Mouse (Mus musculus) megakaryocyte progenitor cell, adult 5-6 weeks (primary cell): ENCODE results near the gene Il25. TPM values are rescaled to one million over a fixed set of nuclear protein-coding genes. Genes with fewer than 3 reads are reported as not detected.

ENCODE experiments used
- ATAC-seq: replicated peaks from 2 replicates; pipeline ENCODE4 v1.8.0; 2016; ENCODE audit warnings: mild to moderate bottlenecking, moderate TSS enrichment, inconsistent platforms; ENCODE audit not compliant: poor library complexity
- total RNA-seq, 2 experiments: library from RNA; stranded (forward) in 1 of 2; stranded (reverse) in 1 of 2; fragments of 157-497, 149-512 nt in 1 of 2; fragments of 200-1000 nt in 1 of 2; gene quantifications; 2 replicates each; pipeline versions ENCODE4 v1.2.3 to v1.2.4; 2015 to 2017

Il25 gene
- not detected in 2 replicates for total RNA-seq (2015)
- total RNA-seq (2017), result not detected in 2 replicates

- no peak for ATAC-seq
These were observed at the start of gene Il25 for GRCm38 (mm10) chr14:54932645-54933150. TSS of gene Il25 (plus strand) at chr14:54932695.

GRCm38 (mm10) chr14:54883154-54884021 lies 49.1 kb upstream of the Il25 start, which contains the start of the genes Bcl2l2 and Gm20521:
TSS of gene Bcl2l2 (plus strand) at chr14:54883377.
TSS of gene Gm20521 (plus strand) at chr14:54883441.
- ATAC-seq, result peak; percentile 99

GRCm38 (mm10) chr14:54884022-54884712 lies 48.3 kb upstream of the Il25 start:
- no peak; the same call in 1 of the 2 replicates for ATAC-seq

- no peak for ATAC-seq
These were observed 47.2 kb upstream of the Il25 start for GRCm38 (mm10) chr14:54885309-54885708.

GRCm38 (mm10) chr14:54892200-54892599 lies 40.3 kb upstream of the Il25 start, which contains the start of gene Pabpn1:
TSS of gene Pabpn1 (plus strand) at chr14:54892500.
- no peak for ATAC-seq

- ATAC-seq, result peak; percentile 97
These were observed 38.8 kb upstream of the Il25 start for GRCm38 (mm10) chr14:54893651-54894181.

- ATAC-seq, result peak; percentile 20
These were observed 38.0 kb upstream of the Il25 start for GRCm38 (mm10) chr14:54894296-54895151.

GRCm38 (mm10) chr14:54897445-54897844 lies 35.0 kb upstream of the Il25 start:
- ATAC-seq, result no peak

- peak; percentile 88 for ATAC-seq
These were observed 32.1 kb upstream of the Il25 start for GRCm38 (mm10) chr14:54900383-54900782.

GRCm38 (mm10) chr14:54903641-54904040 lies 28.9 kb upstream of the Il25 start:
- no peak for ATAC-seq

- peak; percentile 42; the same call in 1 of the 2 replicates for ATAC-seq
These were observed 23.8 kb upstream of the Il25 start for GRCm38 (mm10) chr14:54908682-54909081.

GRCm38 (mm10) chr14:54912109-54912850 lies 20.2 kb upstream of the Il25 start:
- ATAC-seq, result no peak

- peak; percentile 70 for ATAC-seq
These were observed 19.6 kb upstream of the Il25 start, which contains the start of gene Slc22a17 for GRCm38 (mm10) chr14:54912886-54913285. TSS of gene Slc22a17 (minus strand) at chr14:54913132.

- no peak for ATAC-seq
These were observed 19.2 kb upstream of the Il25 start for GRCm38 (mm10) chr14:54913343-54913742.

- no peak for ATAC-seq
These were observed 12.3 kb upstream of the Il25 start for GRCm38 (mm10) chr14:54920076-54920685.

- ATAC-seq, result peak; percentile 67
These were observed 7.7 kb upstream of the Il25 start for GRCm38 (mm10) chr14:54924641-54925348.

- peak; percentile 35 for ATAC-seq
These were observed 6.8 kb upstream of the Il25 start, which contains the start of gene Efs for GRCm38 (mm10) chr14:54925349-54926342. TSS of gene Efs (minus strand) at chr14:54926126.
